Mouse (Mus musculus): ENCODE results near the gene Eif2s2.

Eif2s2 gene

GRCm38 (mm10) chr2:154891585-154891984 is 1.1 kb downstream of the Eif2s2 start:
- DNase-seq, result no peak

GRCm38 (mm10) chr2:154876621-154877020 is 16.1 kb downstream of the Eif2s2 start:
- peak in 1 of 2 experiments; percentile 40 for DNase-seq

GRCm38 (mm10) chr2:154869954-154870641 is 22.6 kb downstream of the Eif2s2 start:
- no peak for DNase-seq

GRCm38 (mm10) chr2:154868106-154868505 is 24.6 kb downstream of the Eif2s2 start:
- DNase-seq, result peak; percentile 64 to 83

- DNase-seq, result peak in 1 of 2 experiments; percentile 57
Measured at GRCm38 (mm10) chr2:154865696-154866095, 27.0 kb downstream of the Eif2s2 start.

GRCm38 (mm10) chr2:154863672-154864071 is 29.1 kb downstream of the Eif2s2 start:
- DNase-seq, result no peak

- DNase-seq, result peak; percentile 83 to 86
Measured at GRCm38 (mm10) chr2:154855383-154855782, 37.4 kb downstream of the Eif2s2 start.

- DNase-seq, result peak in 1 of 2 experiments; percentile 51
Measured at GRCm38 (mm10) chr2:154848086-154848485, 44.6 kb downstream of the Eif2s2 start.

GRCm38 (mm10) chr2:154836537-154836936 is 56.2 kb downstream of the Eif2s2 start:
- no peak for DNase-seq

GRCm38 (mm10) chr2:154834149-154834865 is 58.4 kb downstream of the Eif2s2 start:
- DNase-seq, result peak in 1 of 2 experiments; percentile 58

- no peak for DNase-seq
Measured at GRCm38 (mm10) chr2:154832471-154832870, 60.3 kb downstream of the Eif2s2 start.

GRCm38 (mm10) chr2:154827521-154827920 is 65.2 kb downstream of the Eif2s2 start:
- DNase-seq, result no peak

GRCm38 (mm10) chr2:154826054-154826538 is 66.6 kb downstream of the Eif2s2 start:
- no peak for DNase-seq

All from cerebellum, postnatal 14 days (tissue).